Mouse (Mus musculus) heart, adult 2 months (tissue): ENCODE data around the gene Orai1. TPM values are rescaled to one million over a fixed set of nuclear protein-coding genes. Genes with fewer than 3 reads are reported as not detected.
A peak's percentile ranks its signal among the peaks of the same experiment; 100 is the strongest.

Experiments used
- DNase-seq, 2 experiments: peaks; one replicate each; pipeline ENCODE4 v3.0.0; 2021
- H3K27ac ChIP-seq: fragments of 200-600 bp; 2 replicates; pipeline ENCODE4 v1.8.1; 2022
- H3K27me3 ChIP-seq: fragments of 200-500 bp; 2 replicates; pipeline ENCODE4 v1.6.1; 2012; ENCODE audit warnings: mild to moderate bottlenecking, low read length, inconsistent platforms, mixed read lengths; ENCODE audit not compliant: control insufficient read depth, insufficient read depth
- H3K36me3 ChIP-seq: fragments of 200-500 bp; 2 replicates; pipeline ENCODE4 v1.6.1; 2012; ENCODE audit warnings: low read length, inconsistent platforms; ENCODE audit not compliant: control insufficient read depth, insufficient read depth
- H3K4me1 ChIP-seq: fragments of 200-500 bp; 2 replicates; pipeline ENCODE4 v1.6.1; 2011; ENCODE audit warnings: low read length; ENCODE audit not compliant: control insufficient read depth, insufficient read depth
- H3K4me3 ChIP-seq: fragments of 200-600 bp; 2 replicates; pipeline ENCODE4 v1.8.1; 2022
- H3K79me2 ChIP-seq: fragments of 200-500 bp; replicated peaks from 2 replicates; pipeline ENCODE4 v1.6.1; 2012; ENCODE audit warnings: mild to moderate bottlenecking, inconsistent platforms, low read length, moderate library complexity, mixed read lengths; ENCODE audit not compliant: control insufficient read depth, insufficient read depth
- H3K9ac ChIP-seq: fragments of 200-500 bp; 2 replicates; pipeline ENCODE4 v1.6.1; 2012; ENCODE audit warnings: low read depth, mild to moderate bottlenecking, control low read depth, inconsistent platforms, low read length, mixed read lengths
- CTCF ChIP-seq: fragments of 200-600 bp; IDR thresholded peaks from 2 replicates; pipeline ENCODE4 v1.8.1; 2022; ENCODE audit warnings: antibody characterized with exemption, mild to moderate bottlenecking, moderate library complexity
- EP300 ChIP-seq: fragments of 200-500 bp; IDR thresholded peaks from 2 replicates; pipeline ENCODE4 v1.6.1; 2011; ENCODE audit warnings: low read depth, low read length, control low read depth; ENCODE audit not compliant: insufficient read depth
- POLR2A ChIP-seq: fragments of 200-500 bp; IDR thresholded peaks from 2 replicates; pipeline ENCODE4 v1.6.1; 2011; ENCODE audit warnings: mild to moderate bottlenecking, low read depth, low read length, control low read depth; ENCODE audit not compliant: insufficient read depth
- WGBS: fragments of 180-500 bp; shearing (Covaris S2); methylation state at CpG from one replicate; pipeline ENCODE4 v1.1.7; 2018; 5-methylcytosine and 5-hydroxymethylcytosine counted together
- intact Hi-C: fragments of 180-260 bp; cut with DNase I; formaldehyde crosslinking; loops from one replicate; pipeline ENCODE4 v1.15.1; 2025
- polyA plus RNA-seq: library from polyadenylated mRNA; depleted of rRNA; stranded (reverse); fragments of >200 nt; gene quantifications from 2 replicates; pipeline ENCODE4 v1.2.3, GENCODE M21; 2012
- total RNA-seq, 2 experiments: library from RNA; stranded (reverse); gene quantifications; 2 replicates each; pipeline ENCODE4 v1.2.3; 2021

Orai1 gene
- total and polyA plus RNA-seq, 3 experiments: 11.7 to 42.8 (median 15.8) TPM

DNA sequence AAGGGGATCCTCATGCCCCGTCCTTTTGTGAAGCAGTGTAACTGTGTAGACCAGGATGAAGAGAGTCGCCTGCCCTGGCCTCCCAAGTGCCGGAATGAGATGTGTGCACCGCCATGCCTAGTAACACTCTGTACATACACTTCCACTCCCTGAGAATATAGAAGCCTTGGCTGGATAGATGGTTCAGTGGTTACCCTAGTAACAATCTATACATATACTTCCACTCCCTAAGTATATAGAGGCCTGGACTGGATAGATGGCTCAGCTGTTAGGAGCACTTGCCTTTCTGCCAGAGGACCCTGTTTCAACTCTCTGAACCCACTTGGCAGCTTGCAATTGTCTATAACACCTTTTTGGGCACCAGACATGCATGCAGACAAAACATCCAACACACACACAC is 20.2 kb downstream of the Orai1 start:
- TF ChIP-seq POLR2A (no peak), EP300 (no peak), CTCF (no peak)
- Histone ChIP-seq H3K79me2 (no peaks in the 10 kb centered on the region), H3K4me3 (no peak overlapping the region), H3K4me1 (peaks cover 6% of the 10 kb centered on the region; the same call in 1 of the 2 replicates), H3K9ac (no peak overlapping the region), H3K27me3 (no peaks in the 10 kb centered on the region), H3K36me3 (no peaks in the 10 kb centered on the region; the same call in 1 of the 2 replicates), H3K27ac (no peak overlapping the region)
- 86% methylated on average over 4 of the region's 4 CpGs for WGBS
- intact Hi-C loops: no loop called here
- peak in 1 of 2 experiments; percentile 9 for DNase-seq

DNA sequence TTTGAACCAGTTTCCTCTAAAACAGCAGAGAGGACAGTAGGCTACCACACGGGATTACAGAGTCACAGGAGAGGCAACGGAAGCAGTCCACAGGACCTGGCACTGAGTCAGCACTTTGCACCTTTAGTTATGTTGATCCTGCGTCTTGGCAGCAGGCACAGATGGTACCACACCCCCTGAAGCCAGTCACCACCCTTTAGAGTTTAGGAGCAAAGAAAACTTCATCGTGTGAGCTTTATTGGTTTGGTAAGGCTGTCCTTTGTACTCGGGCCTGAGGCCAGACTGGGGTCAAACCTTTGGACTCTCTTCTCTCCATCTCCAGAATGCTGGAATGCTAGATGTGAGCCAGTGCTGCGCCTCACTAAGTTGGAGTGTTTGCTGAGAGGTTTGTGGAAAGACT is 20.7 kb downstream of the Orai1 start:
- H3K4me3 ChIP-seq: no peak overlapping the region
- no peaks in the 10 kb centered on the region for H3K27me3 ChIP-seq
- peaks cover 7% of the 10 kb centered on the region for H3K4me1 ChIP-seq
- no peak for TF ChIP-seq CTCF
- TF ChIP-seq EP300: no peak
- no peak for TF ChIP-seq POLR2A
- H3K79me2 ChIP-seq: no peaks in the 10 kb centered on the region
- intact Hi-C loops: no loop called here
- H3K36me3 ChIP-seq: no peaks in the 10 kb centered on the region
- peak in 1 of 2 experiments; percentile 16 for DNase-seq
- 14% methylated on average over 6 of the region's 6 CpGs for WGBS
- H3K9ac ChIP-seq: no peak overlapping the region
- H3K27ac ChIP-seq: no peak overlapping the region

DNA sequence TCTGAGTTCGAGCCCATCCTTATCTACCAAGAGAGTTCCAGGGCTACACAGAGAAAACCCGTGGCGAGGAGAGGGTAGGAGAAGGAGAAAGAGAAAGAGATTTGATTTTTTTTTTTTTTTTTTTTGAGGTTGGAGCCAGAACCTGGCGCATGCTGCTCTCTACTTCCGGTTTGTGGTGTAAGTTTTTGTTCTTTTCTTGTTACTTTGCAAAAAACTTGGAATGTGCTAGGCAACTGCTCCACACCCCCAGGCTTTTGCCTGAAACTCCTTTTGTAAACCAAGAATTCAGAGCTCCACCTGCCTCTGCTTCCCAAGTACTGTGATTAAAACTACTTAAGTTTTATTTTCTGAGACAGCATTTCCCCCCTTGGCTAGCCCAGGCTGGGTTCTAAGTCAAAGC is 23.2 kb downstream of the Orai1 start:
- Histone ChIP-seq H3K36me3 (no peaks in the 10 kb centered on the region), H3K4me1 (peaks cover 10% of the 10 kb centered on the region), H3K4me3 (no peak overlapping the region), H3K9ac (no peak overlapping the region), H3K27me3 (no peaks in the 10 kb centered on the region), H3K27ac (no peak overlapping the region), H3K79me2 (no peaks in the 10 kb centered on the region)
- WGBS: 63% methylated on average over 5 of the region's 5 CpGs
- DNase-seq: no peak
- intact Hi-C loops: no loop called here
- no peak for TF ChIP-seq EP300
- no peak for TF ChIP-seq CTCF
- TF ChIP-seq POLR2A: no peak

DNA sequence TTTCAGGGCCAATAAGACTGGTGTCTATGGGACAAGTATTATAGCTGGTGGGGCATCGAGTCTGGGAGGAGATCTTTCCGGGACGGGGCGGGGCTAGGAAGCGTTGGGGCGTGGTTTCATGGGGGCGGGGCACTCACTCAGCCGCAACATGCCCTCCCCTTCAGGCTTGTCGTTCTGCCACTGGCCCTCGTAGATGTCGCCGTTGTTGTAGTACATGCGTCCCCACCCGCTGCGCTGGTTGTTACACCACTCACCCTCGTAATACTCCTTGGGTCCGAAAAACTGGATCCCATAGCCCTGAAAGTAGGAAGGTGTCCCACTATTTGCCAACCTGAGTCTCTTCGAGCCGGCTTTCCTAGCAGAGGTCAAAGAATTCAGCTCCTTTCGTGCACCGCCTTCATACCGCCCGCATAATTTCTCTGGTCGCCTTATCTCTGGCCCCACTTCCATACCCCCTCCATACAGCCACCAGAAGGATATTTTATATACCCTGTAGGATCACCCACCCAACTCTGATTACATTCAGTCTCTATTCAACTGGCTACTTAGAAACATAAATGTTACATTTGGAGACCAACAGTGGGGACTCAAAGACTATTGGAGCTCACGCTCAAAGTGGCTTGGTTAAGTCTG is 24.4 kb downstream of the Orai1 start:
- H3K9ac ChIP-seq: peak overlapping the region; percentile 31
- H3K27ac ChIP-seq: peak overlapping the region; percentile 48
- intact Hi-C loops: no loop called here
- H3K36me3 ChIP-seq: no peaks in the 10 kb centered on the region
- no peak for TF ChIP-seq EP300
- peak; percentile 70 for TF ChIP-seq POLR2A
- DNase-seq: peak; percentile 85 to 86
- peaks cover 10% of the 10 kb centered on the region for H3K4me1 ChIP-seq
- H3K4me3 ChIP-seq: peak overlapping the region; percentile 52
- no peaks in the 10 kb centered on the region for H3K79me2 ChIP-seq
- H3K27me3 ChIP-seq: no peaks in the 10 kb centered on the region
- 8% methylated on average over 25 of the region's 25 CpGs for WGBS

DNA sequence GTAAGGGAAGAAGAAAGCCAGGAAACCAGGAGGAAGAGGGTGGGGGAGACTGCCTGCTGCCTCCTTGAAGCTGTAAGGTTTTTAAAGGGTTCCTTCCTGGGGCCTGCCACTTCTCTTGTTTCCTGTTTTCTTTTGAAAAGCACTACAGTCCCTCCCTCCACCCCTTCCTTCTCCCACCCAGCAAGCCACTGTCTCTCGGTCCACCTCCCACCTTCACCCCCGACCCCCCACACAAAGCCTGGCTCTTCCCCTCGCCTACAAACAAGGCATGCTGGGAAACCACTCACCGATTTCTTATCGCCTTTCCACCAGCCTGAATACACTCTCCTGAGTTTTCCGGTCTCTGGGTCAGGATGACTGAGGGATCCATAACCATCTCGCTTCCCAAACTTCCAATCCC is 25.9 kb downstream of the Orai1 start:
- H3K4me1 ChIP-seq: peaks cover 6% of the 10 kb centered on the region
- peak overlapping the region; percentile 66 for H3K27ac ChIP-seq
- H3K4me3 ChIP-seq: no peak overlapping the region; the same call in 1 of the 2 replicates
- DNase-seq: peak in 1 of 2 experiments; percentile 22
- TF ChIP-seq EP300 (no peak), POLR2A (no peak), CTCF (no peak)
- H3K27me3 ChIP-seq: no peaks in the 10 kb centered on the region
- 30% methylated on average over 7 of the region's 7 CpGs for WGBS
- no peaks in the 10 kb centered on the region for H3K36me3 ChIP-seq
- intact Hi-C loops: loop anchor here (2.0 kb wide), 1 partner anchor 26 kb away; the partner anchor contains the start of gene Orai1
- no peaks in the 10 kb centered on the region for H3K79me2 ChIP-seq
- H3K9ac ChIP-seq: no peak overlapping the region

DNA sequence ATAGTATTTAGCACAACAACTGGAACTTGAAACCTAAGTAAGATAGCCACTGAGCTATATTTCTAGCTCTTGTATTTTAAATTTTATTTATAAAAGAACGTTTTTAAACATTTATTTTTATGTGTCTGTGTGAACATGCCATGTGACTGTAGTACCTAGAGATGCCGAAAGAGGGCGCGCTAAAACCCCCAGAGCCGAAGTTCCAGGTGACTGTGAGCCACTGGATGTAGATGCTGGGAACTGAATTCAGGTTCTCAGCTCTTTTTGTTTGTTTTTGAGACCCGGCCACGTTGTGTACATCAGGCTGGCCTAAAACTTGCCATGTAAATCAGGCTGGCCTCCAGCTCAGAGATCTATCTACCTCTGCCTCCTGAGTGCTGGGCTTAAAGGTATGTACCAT is 29.0 kb downstream of the Orai1 start:
- Histone ChIP-seq H3K9ac (no peak overlapping the region), H3K4me1 (peaks cover 4% of the 10 kb centered on the region), H3K27me3 (no peaks in the 10 kb centered on the region), H3K27ac (no peak overlapping the region), H3K79me2 (no peaks in the 10 kb centered on the region), H3K4me3 (no peak overlapping the region), H3K36me3 (no peaks in the 10 kb centered on the region)
- WGBS: 32% methylated on average over 7 of the region's 7 CpGs
- TF ChIP-seq CTCF: peak; percentile 71
- no peak for TF ChIP-seq EP300
- intact Hi-C loops: no loop called here
- DNase-seq: peak in 1 of 2 experiments; percentile 27
